Mouse (Mus musculus) stomach, embryonic 15.5 days (tissue): ENCODE results near the gene Serpinc1. TPM values are rescaled to one million over a fixed set of nuclear protein-coding genes. Genes with fewer than 3 reads are reported as not detected.

Source experiments
- ATAC-seq: fragments of 200-750 bp; cut with Nextera tagmentation; 2 replicates; pipeline ENCODE4 v1.8.0; 2017; ENCODE audit warnings: low read depth, moderate number of reproducible peaks, moderate TSS enrichment; ENCODE audit not compliant: insufficient read depth, low FRiP score
- H3K27ac ChIP-seq: fragments of 300-500 bp; sonication (generic); 2 replicates; pipeline ENCODE4 v1.5.1; 2015; ENCODE audit warnings: mild to moderate bottlenecking, inconsistent platforms
- H3K27me3 ChIP-seq: fragments of 300-500 bp; sonication (generic); replicated peaks from 2 replicates; pipeline ENCODE4 v1.6.1; 2015; ENCODE audit warnings: inconsistent platforms
- H3K36me3 ChIP-seq: fragments of 300-500 bp; sonication (generic); 2 replicates; pipeline ENCODE4 v1.6.1; 2015; ENCODE audit warnings: inconsistent platforms
- H3K4me1 ChIP-seq: fragments of 300-500 bp; sonication (generic); 2 replicates; pipeline ENCODE4 v1.6.1; 2015; ENCODE audit warnings: inconsistent platforms
- H3K4me2 ChIP-seq: fragments of 300-500 bp; sonication (generic); 2 replicates; pipeline ENCODE4 v1.6.1; 2015; ENCODE audit warnings: mild to moderate bottlenecking, inconsistent platforms
- H3K4me3 ChIP-seq: fragments of 300-500 bp; sonication (generic); replicated peaks from 2 replicates; pipeline ENCODE4 v1.5.1; 2015; ENCODE audit warnings: inconsistent platforms
- H3K9ac ChIP-seq: fragments of 300-500 bp; sonication (generic); 2 replicates; pipeline ENCODE4 v1.6.1; 2015; ENCODE audit warnings: inconsistent platforms
- H3K9me3 ChIP-seq: fragments of 300-500 bp; sonication (generic); 2 replicates; pipeline ENCODE4 v1.6.1; 2016; ENCODE audit warnings: inconsistent platforms
- WGBS: fragments of 180-500 bp; shearing (Covaris S2); methylation state at CpG from one replicate; pipeline ENCODE4 v1.1.7; 2015; 5-methylcytosine and 5-hydroxymethylcytosine counted together
- polyA plus RNA-seq: library from polyadenylated mRNA; unstranded; fragments of >200 nt; fragmentation: Nextera tagmentation; extraction: Ambion mirVana; gene quantifications from 2 replicates; pipeline ENCODE4 v1.2.1, GENCODE M21; 2015

The Serpinc1 gene
- polyA plus RNA-seq, 1 experiment from 2014 or later, result 49.3 TPM

- Histone ChIP-seq H3K27me3 (no peaks in the 10 kb centered on the region), H3K4me1 (peaks cover 11% of the 10 kb centered on the region; the same call in 1 of the 2 replicates), H3K9ac (peak overlapping the region; percentile 20; the same call in 1 of the 2 replicates), H3K36me3 (peaks cover 6% of the 10 kb centered on the region), H3K27ac (no peak overlapping the region), H3K4me2 (peak overlapping the region; percentile 46), H3K4me3 (peak overlapping the region; percentile 30), H3K9me3 (no peaks in the 10 kb centered on the region)
- WGBS, result 16% methylated on average over 3 of the region's 3 CpGs
- no peak for ATAC-seq
Measured at GRCm38 (mm10) chr1:161037599-161037998, 59.2 kb downstream of the Serpinc1 start.

- Histone ChIP-seq H3K4me3 (no peak overlapping the region), H3K9ac (no peak overlapping the region), H3K9me3 (no peaks in the 10 kb centered on the region), H3K4me1 (peaks cover 11% of the 10 kb centered on the region; the same call in 1 of the 2 replicates), H3K4me2 (peak overlapping the region; percentile 46), H3K36me3 (peaks cover 6% of the 10 kb centered on the region), H3K27me3 (no peaks in the 10 kb centered on the region), H3K27ac (no peak overlapping the region)
- 38% methylated on average over 3 of the region's 3 CpGs for WGBS
- ATAC-seq, result no peak
Measured at GRCm38 (mm10) chr1:161038004-161038403, 59.6 kb downstream of the Serpinc1 start.

GRCm38 (mm10) chr1:161038968-161039721, 60.8 kb downstream of the Serpinc1 start:
- Histone ChIP-seq H3K4me2 (no peak overlapping the region), H3K36me3 (peaks cover 6% of the 10 kb centered on the region), H3K9ac (no peak overlapping the region), H3K4me3 (no peak overlapping the region), H3K27me3 (no peaks in the 10 kb centered on the region), H3K27ac (peak overlapping the region; percentile 63; the same call in 1 of the 2 replicates), H3K9me3 (no peaks in the 10 kb centered on the region), H3K4me1 (peaks cover under 1% of the 10 kb centered on the region; the same call in 1 of the 2 replicates)
- ATAC-seq, result no peak
- WGBS, result 12% methylated on average over 3 of the region's 3 CpGs

GRCm38 (mm10) chr1:161039741-161040425, 61.5 kb downstream of the Serpinc1 start:
- no peak overlapping the region for H3K9ac ChIP-seq
- no peaks in the 10 kb centered on the region; the same call in 1 of the 2 replicates for H3K4me1 ChIP-seq
- H3K4me2 ChIP-seq, result no peak overlapping the region
- H3K27me3 ChIP-seq, result no peaks in the 10 kb centered on the region
- peak; percentile 32 for ATAC-seq
- H3K4me3 ChIP-seq, result no peak overlapping the region
- H3K36me3 ChIP-seq, result peaks cover 6% of the 10 kb centered on the region
- peak overlapping the region; percentile 63 for H3K27ac ChIP-seq
- 9% methylated on average over 3 of the region's 3 CpGs for WGBS
- no peaks in the 10 kb centered on the region for H3K9me3 ChIP-seq

GRCm38 (mm10) chr1:161040426-161040770, 62.0 kb downstream of the Serpinc1 start:
- Histone ChIP-seq H3K27ac (peak overlapping the region; percentile 63; the same call in 1 of the 2 replicates), H3K9ac (no peak overlapping the region), H3K4me3 (no peak overlapping the region), H3K9me3 (no peaks in the 10 kb centered on the region), H3K27me3 (no peaks in the 10 kb centered on the region), H3K36me3 (peaks cover 6% of the 10 kb centered on the region), H3K4me1 (no peaks in the 10 kb centered on the region; the same call in 1 of the 2 replicates), H3K4me2 (no peak overlapping the region)
- 44% methylated on average over 1 of the region's 1 CpGs for WGBS
- no peak for ATAC-seq

GRCm38 (mm10) chr1:161040855-161041254, 62.5 kb downstream of the Serpinc1 start:
- ATAC-seq, result no peak
- Histone ChIP-seq H3K9me3 (no peaks in the 10 kb centered on the region), H3K36me3 (peaks cover 7% of the 10 kb centered on the region), H3K9ac (no peak overlapping the region), H3K4me1 (no peaks in the 10 kb centered on the region; the same call in 1 of the 2 replicates), H3K27ac (peak overlapping the region; percentile 63; the same call in 1 of the 2 replicates), H3K27me3 (no peaks in the 10 kb centered on the region), H3K4me3 (no peak overlapping the region), H3K4me2 (no peak overlapping the region)

- no peak overlapping the region for H3K9ac ChIP-seq
- no peak for ATAC-seq
- no peak overlapping the region for H3K4me3 ChIP-seq
- peaks cover 13% of the 10 kb centered on the region for H3K36me3 ChIP-seq
- no peak overlapping the region for H3K27ac ChIP-seq
- no peak overlapping the region for H3K4me2 ChIP-seq
- no peaks in the 10 kb centered on the region for H3K27me3 ChIP-seq
- WGBS, result 89% methylated on average over 7 of the region's 7 CpGs
- no peaks in the 10 kb centered on the region; the same call in 1 of the 2 replicates for H3K4me1 ChIP-seq
- H3K9me3 ChIP-seq, result no peaks in the 10 kb centered on the region
Measured at GRCm38 (mm10) chr1:161041261-161042020, 63.1 kb downstream of the Serpinc1 start.

- 75% methylated on average over 3 of the region's 3 CpGs for WGBS
- Histone ChIP-seq H3K4me3 (no peak overlapping the region), H3K27ac (no peak overlapping the region), H3K4me1 (no peaks in the 10 kb centered on the region), H3K27me3 (no peaks in the 10 kb centered on the region), H3K9me3 (no peaks in the 10 kb centered on the region), H3K9ac (no peak overlapping the region), H3K4me2 (no peak overlapping the region), H3K36me3 (peaks cover 10% of the 10 kb centered on the region; the same call in 1 of the 2 replicates)
- no peak for ATAC-seq
Measured at GRCm38 (mm10) chr1:161046972-161047371, 68.6 kb downstream of the Serpinc1 start.

Other genes starting within 250 kb of the Serpinc1 start
- gene Rabgap1l, start 185.4 kb upstream of the Serpinc1 start, polyA plus RNA-seq, result 23.8 and 24.0 TPM in 2 replicates
- 7.9 and 8.6 TPM in 2 replicates for gene Rc3h1, start 72.2 kb upstream of the Serpinc1 start, polyA plus RNA-seq
- gene Zbtb37, start 56.3 kb downstream of the Serpinc1 start, polyA plus RNA-seq, result 7.7 and 8.0 TPM in 2 replicates
- 33.4 and 34.7 TPM in 2 replicates for gene Dars2, start 92.1 kb downstream of the Serpinc1 start, polyA plus RNA-seq
- gene Cenpl, start 92.1 kb downstream of the Serpinc1 start, polyA plus RNA-seq, result 25.6 and 25.7 TPM in 2 replicates
- gene Klhl20, start 152.9 kb downstream of the Serpinc1 start, polyA plus RNA-seq, result 13.3 and 13.6 TPM in 2 replicates
- 0.92 and 1.2 TPM in 2 replicates for gene Ankrd45, start 164.1 kb downstream of the Serpinc1 start, polyA plus RNA-seq
- 0.14 TPM in 1 of 2 replicates, not detected in the other for gene Tex50, start 180.7 kb downstream of the Serpinc1 start, polyA plus RNA-seq